Mouse (Mus musculus): ENCODE measurements around the gene Rcc2.

Rcc2 gene

DNA sequence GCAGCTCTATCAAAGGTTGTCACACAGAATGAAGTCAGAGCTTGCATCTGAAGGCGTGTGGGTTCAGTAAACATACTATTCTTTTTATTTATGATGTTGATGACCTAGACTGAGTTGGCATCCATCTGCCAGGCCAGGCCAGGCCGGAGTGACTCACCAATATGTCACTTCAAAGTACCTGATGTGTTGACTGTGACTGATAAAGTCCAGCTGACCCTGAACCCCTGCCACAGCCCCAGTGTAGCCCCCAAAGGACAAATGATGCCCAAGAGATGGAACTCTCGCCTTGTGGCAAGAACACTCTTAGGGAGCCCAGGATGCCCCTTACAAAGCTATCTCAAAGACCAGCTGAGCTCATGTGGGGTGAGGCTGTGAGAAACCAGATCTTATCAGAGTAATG is 55.5 kb downstream of the Rcc2 start:
- no peak for DNase-seq (ENCODE audit: low spot score)

DNA sequence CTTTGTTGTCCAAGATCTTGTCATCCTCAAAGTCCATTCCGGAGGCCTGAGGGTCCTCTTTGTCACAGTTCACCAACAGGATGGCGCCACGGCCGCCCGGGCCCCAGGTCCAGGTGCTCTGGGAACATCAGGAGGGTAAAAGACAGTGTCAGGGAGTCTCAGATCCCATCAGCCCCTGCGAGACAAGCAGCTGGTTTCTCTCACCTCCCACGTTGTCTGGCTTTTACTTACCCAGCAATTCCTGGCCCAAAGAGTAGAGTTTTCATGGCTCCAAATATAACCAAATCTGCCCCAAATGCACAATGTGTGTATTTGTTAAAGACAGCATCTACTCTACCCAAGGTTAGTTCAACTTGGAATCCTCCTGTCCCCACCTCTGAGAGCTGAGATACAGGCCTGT is 61.3 kb downstream of the Rcc2 start:
- no peak for DNase-seq (ENCODE audit: low spot score)

DNA sequence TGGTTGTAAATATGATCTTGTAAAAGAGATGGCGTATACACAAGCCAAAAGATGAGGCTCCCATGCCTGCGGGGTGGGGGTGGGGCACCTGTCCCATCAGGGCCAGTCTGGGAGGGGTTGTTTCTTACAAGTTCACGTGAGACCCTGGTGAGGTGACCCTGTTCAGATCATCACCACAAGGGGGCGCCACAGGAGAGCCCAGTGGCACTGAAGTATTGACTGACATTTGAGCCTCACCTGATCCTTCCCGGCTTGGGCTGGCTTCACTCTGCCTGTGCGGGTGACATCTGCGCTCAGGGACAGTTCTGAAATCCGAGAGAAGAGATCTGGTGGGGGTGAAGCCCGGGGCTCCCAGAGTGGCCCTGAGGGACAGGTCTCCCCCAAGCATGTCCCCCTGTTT is 62.8 kb downstream of the Rcc2 start:
- DNase-seq (ENCODE audit: low spot score) = no peak

DNA sequence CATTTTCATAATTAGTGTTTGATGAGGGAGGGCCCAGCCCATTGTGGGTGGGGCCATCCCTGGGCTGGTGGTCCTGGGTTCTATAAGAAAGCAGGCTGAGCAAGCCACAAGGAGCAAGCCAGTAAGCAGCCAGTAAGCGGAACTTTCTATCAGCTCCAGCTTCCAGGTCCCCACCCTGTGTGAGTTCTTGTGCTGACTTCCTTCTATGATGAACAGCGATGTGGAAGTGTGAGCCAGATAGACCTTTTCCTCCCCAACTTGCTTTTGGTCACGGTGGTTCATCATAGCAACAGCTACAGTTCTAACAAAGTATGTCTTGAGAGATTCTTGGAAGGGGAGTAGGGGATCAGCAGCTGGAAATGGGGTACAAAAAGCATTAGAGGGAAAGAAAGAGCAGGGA is 65.6 kb downstream of the Rcc2 start:
- DNase-seq (ENCODE audit: low spot score) = no peak

DNA sequence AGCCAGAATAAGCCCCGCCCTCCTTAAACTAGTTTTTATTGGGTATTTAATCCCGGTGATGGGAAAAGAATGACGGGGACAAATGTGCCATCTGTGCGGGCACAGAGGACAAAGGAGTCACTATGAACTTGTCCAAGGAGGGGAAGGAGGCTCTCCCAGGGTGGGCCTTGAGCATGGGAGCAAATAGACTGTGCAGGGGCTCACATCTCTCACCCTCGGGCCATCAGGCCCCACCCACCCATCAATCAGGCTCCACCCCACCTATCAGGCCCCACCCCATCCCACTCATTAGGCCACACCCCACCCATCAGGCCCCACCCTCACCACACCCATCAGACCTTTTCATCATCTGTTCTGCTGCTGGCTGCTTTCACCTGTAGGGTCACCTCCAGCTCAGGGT is 68.6 kb downstream of the Rcc2 start:
- DNase-seq (ENCODE audit: low spot score) = no peak

DNA sequence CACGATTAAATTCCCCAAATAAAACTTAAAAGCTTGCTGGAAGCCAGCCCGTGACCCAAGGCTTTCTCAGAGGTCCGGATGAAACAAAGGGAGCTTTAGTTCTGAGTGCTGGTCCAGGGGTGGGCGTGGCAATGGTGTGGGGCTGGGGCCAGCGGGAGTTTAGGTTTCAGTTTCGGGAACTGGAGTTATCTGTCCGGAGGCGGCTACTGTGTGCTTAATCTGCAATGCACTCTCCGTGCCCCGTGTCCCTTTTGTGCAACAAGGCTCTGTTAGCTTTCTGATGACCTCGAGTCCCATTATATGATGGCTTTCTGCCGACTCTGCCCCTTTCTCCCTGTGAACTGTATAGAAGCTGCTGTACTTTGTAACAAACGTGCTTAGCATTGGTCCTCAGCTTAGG is 70.1 kb downstream of the Rcc2 start:
- DNase-seq (ENCODE audit: low spot score) = peak; percentile 33

DNA sequence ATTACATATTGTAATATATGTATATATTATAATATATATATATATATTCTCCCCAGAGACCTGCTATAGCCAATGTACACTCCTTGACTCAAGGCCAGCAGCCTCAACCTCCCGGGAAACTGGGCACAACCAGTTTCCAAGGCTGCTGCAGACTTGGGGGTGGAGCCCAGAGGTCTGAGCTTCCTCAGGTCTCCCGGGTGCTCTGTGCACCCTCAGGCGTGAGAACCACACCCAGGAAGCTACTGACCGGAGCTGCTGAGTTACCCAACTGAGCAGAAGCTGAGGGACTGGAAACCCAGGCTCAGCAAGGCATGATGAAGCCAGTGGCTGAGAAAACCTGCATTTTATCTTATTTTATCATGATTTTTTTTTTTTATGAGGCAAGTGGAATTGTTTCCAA is 70.8 kb downstream of the Rcc2 start:
- DNase-seq (ENCODE audit: low spot score) = no peak

Measured in ovary, adult 18-20 months (tissue).